Mouse (Mus musculus) MEL (cell line): ENCODE results near the gene Igflr1. TPM values are rescaled to one million over a fixed set of nuclear protein-coding genes. Genes with fewer than 3 reads are reported as not detected.

Experiments
- DNase-seq: peaks from one replicate; pipeline ENCODE4 v3.0.0; 2011; ENCODE audit warnings: low read depth, low spot score
- H3K27ac ChIP-seq: 2 replicates; pipeline ENCODE4 v1.5.1; 2012; ENCODE audit warnings: low read depth, mild to moderate bottlenecking, control low read depth, low read length, moderate library complexity; ENCODE audit not compliant: control insufficient read depth
- H3K27me3 ChIP-seq, 2 experiments: fragments of 150-350 bp in 1 of 2; sonication (generic) in 1 of 2; 2 replicates each; pipeline ENCODE4 v1.6.1; 2012; ENCODE audit warnings: low read length in 2 of 2, mild to moderate bottlenecking in 2 of 2, improper control_type of control experiment in 1 of 2, moderate library complexity in 1 of 2; ENCODE audit not compliant: insufficient read depth in 2 of 2, control insufficient read depth in 1 of 2
- H3K36me3 ChIP-seq, 2 experiments: 2 replicates each; pipeline ENCODE4 v1.6.1; 2012 to 2014; ENCODE audit warnings: low read length in 2 of 2, improper control_type of control experiment in 1 of 2, inconsistent platforms in 1 of 2, mild to moderate bottlenecking in 1 of 2; ENCODE audit not compliant: insufficient read depth in 2 of 2, control insufficient read depth in 1 of 2
- H3K4me1 ChIP-seq, 2 experiments: fragments of 150-350 bp in 1 of 2; sonication (generic) in 1 of 2; 2 replicates each; pipeline ENCODE4 v1.6.1; 2012; ENCODE audit warnings: low read length in 2 of 2, improper control_type of control experiment in 1 of 2, mild to moderate bottlenecking in 1 of 2; ENCODE audit not compliant: insufficient read depth in 2 of 2, control insufficient read depth in 1 of 2
- H3K4me3 ChIP-seq, 2 experiments: fragments of 150-350 bp in 1 of 2; sonication (generic) in 1 of 2; 2 replicates each; pipeline ENCODE4 v1.5.1; 2012; ENCODE audit warnings: low read depth in 2 of 2, low read length in 2 of 2, mild to moderate bottlenecking in 2 of 2, moderate library complexity in 2 of 2, control low read depth in 1 of 2, improper control_type of control experiment in 1 of 2; ENCODE audit not compliant: control insufficient read depth in 1 of 2, insufficient read depth in 1 of 2
- H3K79me2 ChIP-seq: 2 replicates; pipeline ENCODE4 v1.6.1; 2012; ENCODE audit warnings: mild to moderate bottlenecking, low read length, moderate library complexity; ENCODE audit not compliant: control insufficient read depth, poor library complexity, insufficient read depth
- H3K9ac ChIP-seq: 2 replicates; pipeline ENCODE4 v1.6.1; 2012; ENCODE audit warnings: low read depth, mild to moderate bottlenecking, control low read depth, low read length, moderate library complexity; ENCODE audit not compliant: control insufficient read depth, poor library complexity, severe bottlenecking
- H3K9me3 ChIP-seq: fragments of 150-350 bp; sonication (generic); replicated peaks from 2 replicates; pipeline ENCODE4 v1.6.1; 2012; ENCODE audit warnings: mild to moderate bottlenecking, low read length, improper control_type of control experiment, moderate library complexity; ENCODE audit not compliant: insufficient read depth
- BHLHE40 ChIP-seq: IDR thresholded peaks from 2 replicates; pipeline ENCODE4 v1.6.1; 2012; ENCODE audit warnings: low read depth, mild to moderate bottlenecking, inconsistent platforms, low read length, improper control_type of control experiment, borderline replicate concordance
- CHD2 ChIP-seq: IDR thresholded peaks from 2 replicates; pipeline ENCODE4 v1.6.1; 2011; ENCODE audit warnings: low read length, improper control_type of control experiment
- E2F4 ChIP-seq: IDR thresholded peaks from 2 replicates; pipeline ENCODE4 v1.6.1; 2011; ENCODE audit warnings: low read depth, low read length, improper control_type of control experiment, borderline replicate concordance
- EP300 ChIP-seq, 2 experiments: IDR thresholded peaks; 2 replicates each; pipeline ENCODE4 v1.6.1; 2011; ENCODE audit warnings: improper control_type of control experiment in 2 of 2, low read length in 2 of 2, low read depth in 1 of 2, mild to moderate bottlenecking in 1 of 2
- ETS1 ChIP-seq: IDR thresholded peaks from 2 replicates; pipeline ENCODE4 v1.6.1; 2012; ENCODE audit warnings: low read depth, mild to moderate bottlenecking, inconsistent platforms, low read length, improper control_type of control experiment, moderate library complexity
- GATA1 ChIP-seq: IDR thresholded peaks from 2 replicates; pipeline ENCODE4 v1.6.1; 2011; ENCODE audit warnings: low read depth, low read length, improper control_type of control experiment
- JUND ChIP-seq: IDR thresholded peaks from 2 replicates; pipeline ENCODE4 v1.6.1; 2011; ENCODE audit warnings: low read depth, mild to moderate bottlenecking, improper control_type of control experiment, low read length
- MAX ChIP-seq: IDR thresholded peaks from 2 replicates; pipeline ENCODE4 v1.6.1; 2011; ENCODE audit warnings: low read length, improper control_type of control experiment
- MAZ ChIP-seq: IDR thresholded peaks from 2 replicates; pipeline ENCODE4 v1.6.1; 2012; ENCODE audit warnings: low read depth, mild to moderate bottlenecking, inconsistent platforms, low read length, improper control_type of control experiment
- MEF2A ChIP-seq: IDR thresholded peaks from 2 replicates; pipeline ENCODE4 v1.6.1; 2014; ENCODE audit warnings: low read depth, mild to moderate bottlenecking, inconsistent platforms, low read length, improper control_type of control experiment; ENCODE audit not compliant: poor library complexity, insufficient replicate concordance, severe bottlenecking; ENCODE audit errors: extremely low read depth
- MXI1 ChIP-seq: IDR thresholded peaks from 2 replicates; pipeline ENCODE4 v1.6.1; 2011; ENCODE audit warnings: mild to moderate bottlenecking, low read depth, low read length, improper control_type of control experiment
- MYB ChIP-seq: IDR thresholded peaks from 2 replicates; pipeline ENCODE4 v1.6.1; 2011; ENCODE audit warnings: mild to moderate bottlenecking, low read depth, low read length, improper control_type of control experiment
- MYC ChIP-seq: IDR thresholded peaks from 2 replicates; pipeline ENCODE4 v1.6.1; 2011; ENCODE audit warnings: low read depth, mild to moderate bottlenecking, low read length, improper control_type of control experiment, moderate library complexity
- NELFE ChIP-seq: IDR thresholded peaks from 2 replicates; pipeline ENCODE4 v1.6.1; 2011; ENCODE audit warnings: low read depth, low read length, improper control_type of control experiment
- RCOR1 ChIP-seq: IDR thresholded peaks from 2 replicates; pipeline ENCODE4 v1.6.1; 2012; ENCODE audit warnings: low read depth, mild to moderate bottlenecking, inconsistent platforms, low read length, improper control_type of control experiment
- SIN3A ChIP-seq: IDR thresholded peaks from 2 replicates; pipeline ENCODE4 v1.6.1; 2012; ENCODE audit warnings: low read length, improper control_type of control experiment, inconsistent platforms
- TCF12 ChIP-seq: IDR thresholded peaks from 2 replicates; pipeline ENCODE4 v1.6.1; 2014; ENCODE audit warnings: low read depth, mild to moderate bottlenecking, inconsistent platforms, low read length, improper control_type of control experiment, moderate library complexity
- USF2 ChIP-seq, 2 experiments: IDR thresholded peaks; 2 replicates each; pipeline ENCODE4 v1.6.1; 2011 to 2012; ENCODE audit warnings: improper control_type of control experiment in 2 of 2, low read length in 2 of 2, borderline replicate concordance in 1 of 2, inconsistent platforms in 1 of 2, low read depth in 1 of 2, mild to moderate bottlenecking in 1 of 2; ENCODE audit not compliant: insufficient read depth in 1 of 2
- ZKSCAN1 ChIP-seq: IDR thresholded peaks from 2 replicates; pipeline ENCODE4 v1.6.1; 2012; ENCODE audit warnings: low read depth, mild to moderate bottlenecking, inconsistent platforms, low read length, improper control_type of control experiment, moderate library complexity
- polyA plus RNA-seq, 2 experiments: library from polyadenylated mRNA; stranded (reverse) in 1 of 2; unstranded in 1 of 2; fragments of >175 nt in 1 of 2; fragments of >200 nt in 1 of 2; gene quantifications; 2 replicates each; pipeline versions ENCODE4 v1.2.1 to v1.2.4; 2012; ENCODE audit warnings: low replicate concordance in 2 of 2, low read depth in 1 of 2; ENCODE audit not compliant: insufficient read length in 2 of 2, insufficient read depth in 1 of 2, missing spikeins in 1 of 2
- total RNA-seq: library from RNA; depleted of rRNA; stranded (reverse); fragments of 300-350 nt; gene quantifications from 2 replicates; pipeline ENCODE4 v1.2.3, GENCODE M21; 2012

Igflr1 gene
- total and polyA plus RNA-seq, 3 experiments: 1.3 to 3.1 TPM; not detected in 1

DNA sequence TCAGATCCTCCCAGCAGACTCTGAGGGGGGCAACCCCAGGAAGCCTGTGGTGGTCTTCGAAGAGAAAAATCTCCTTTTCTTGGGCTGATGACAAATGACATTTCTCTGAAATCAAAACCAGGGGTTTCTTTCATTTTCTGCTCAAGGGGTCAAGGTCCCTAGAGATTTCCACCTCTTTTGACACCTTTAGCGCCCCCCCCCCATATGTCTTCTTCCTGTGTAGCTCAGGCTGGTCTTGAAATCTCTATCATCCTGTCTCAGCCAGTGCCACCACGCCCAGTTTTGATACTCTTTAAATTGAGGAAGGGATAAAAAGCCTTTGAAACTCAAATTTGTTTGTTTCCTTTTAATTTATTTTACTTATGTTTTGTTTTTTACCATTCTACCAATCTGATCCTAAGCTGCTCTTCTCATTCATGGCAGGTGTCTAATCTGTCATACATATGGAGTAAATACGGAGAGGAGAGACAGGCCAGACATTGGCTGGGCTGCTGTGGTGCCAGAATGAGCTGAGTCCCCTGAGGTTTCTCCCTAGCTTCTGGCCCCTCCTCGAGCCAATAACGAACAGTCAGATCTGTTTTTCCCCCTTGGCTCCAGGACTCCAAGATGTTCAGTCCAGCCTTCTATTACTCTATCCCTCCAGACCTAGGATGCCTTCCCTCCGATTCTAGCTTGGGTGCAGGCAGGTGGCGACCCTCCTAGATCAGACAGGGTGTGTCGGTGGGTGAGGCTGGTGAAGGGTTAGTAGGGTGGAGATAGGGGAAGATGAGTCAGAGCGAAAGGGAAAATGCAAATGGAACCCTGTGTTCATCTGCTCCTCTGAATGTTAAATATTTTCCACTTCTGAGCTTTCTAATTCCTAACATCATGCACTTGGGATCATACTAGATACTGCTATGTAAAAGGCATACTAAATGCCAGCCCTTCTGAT lies 28.6 kb downstream of the Igflr1 start (continued):
- TF ChIP-seq MAX (0 out of 2 replicates have a peak, but pooled peaks have one; percentile 10), MYB (no peak), E2F4 (no peak)

DNA sequence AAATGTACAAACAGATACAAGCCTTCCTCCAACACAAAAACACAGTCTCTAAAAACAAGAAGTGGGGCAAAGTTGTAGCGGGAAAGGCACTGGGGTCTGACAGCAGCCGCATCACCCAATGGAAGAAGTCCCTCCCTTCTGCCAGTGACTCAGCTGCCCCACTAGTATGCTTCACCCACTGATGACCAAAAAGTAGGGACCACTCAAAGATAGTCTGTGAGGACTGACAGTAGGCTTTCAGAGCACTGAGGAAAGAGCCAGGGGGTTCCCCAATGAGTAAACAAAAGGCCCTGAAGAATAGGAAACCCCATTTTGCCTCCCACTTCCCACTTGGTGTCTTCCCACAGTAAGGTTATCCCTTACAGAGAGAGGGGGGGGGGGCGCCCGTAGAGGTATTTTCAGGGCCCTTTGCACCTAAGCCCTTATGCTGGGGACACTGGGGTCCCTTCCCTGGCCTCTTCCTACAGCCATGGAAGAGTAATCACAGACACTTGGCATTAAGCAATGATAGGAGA lies 29.3 kb downstream of the Igflr1 start:
- H3K9ac ChIP-seq: peak overlapping the region; percentile 56
- no peaks in the 10 kb centered on the region for H3K9me3 ChIP-seq
- peak overlapping the region in 1 of 2 experiments; percentile 54; a peak in 2 of 4 replicates for H3K4me3 ChIP-seq
- DNase-seq: peak; percentile 72
- H3K79me2 ChIP-seq: peaks cover 5% of the 10 kb centered on the region; the same call in 1 of the 2 replicates
- H3K36me3 ChIP-seq: peaks cover 0 to 13% of the 10 kb centered on the region in 2 experiments; a peak in 2 of 4 replicates
- TF ChIP-seq USF2 (IDR thresholded peaks at IDR 0.05; ENCODE audit: borderline replicate concordance in 1 of 2, insufficient read depth in 1 of 2, low read depth in 1 of 2, low read length in 2 of 2) (no peak), TCF12 (0 out of 2 replicates have a peak, but pooled peaks have one; percentile 12), GATA1 (no peak), NELFE (no peak), JUND (0 out of 2 replicates have a peak, but pooled peaks have one; percentile 5), MAZ (no peak), ZKSCAN1 (no peak), MEF2A (no peak), BHLHE40 (no peak), CHD2 (no peak), MXI1 (0 out of 2 replicates have a peak, but pooled peaks have one; percentile 2), ETS1 (0 out of 2 replicates have a peak, but pooled peaks have one; percentile 5), RCOR1 (0 out of 2 replicates have a peak, but pooled peaks have one; percentile 7), EP300 (IDR thresholded peaks at IDR 0.05; ENCODE audit: low read depth in 1 of 2, low read length in 2 of 2) (peak in 1 of 2 experiments; percentile 1; a peak in 1 of 4 replicates), SIN3A (no peak), MYC (no peak)
- TF ChIP-seq, all 39 proteins: peak for 6
- Histone ChIP-seq H3K4me1 (peaks cover 10 to 40% of the 10 kb centered on the region in 2 experiments; a peak in 3 of 4 replicates), H3K27me3 (no peaks in the 10 kb centered on the region), H3K27ac (peak overlapping the region; percentile 84)
